Mouse (Mus musculus) hindlimb bud, embryonic 11.5 days (tissue): ENCODE data around the gene Cpt2.

Experiments used
- DNase-seq: peaks from one replicate; pipeline ENCODE4 v3.0.0-alpha.2; 2012; ENCODE audit warnings: low read depth, low spot score; ENCODE audit errors: extremely low spot score

Cpt2 gene

GRCm38 (mm10) chr4:107921952-107922351 is 1.5 kb downstream of the Cpt2 start:
- DNase-seq = no peak

- no peak for DNase-seq
Observed at GRCm38 (mm10) chr4:107921152-107921695, 2.2 kb downstream of the Cpt2 start.

GRCm38 (mm10) chr4:107920336-107920735 is 3.1 kb downstream of the Cpt2 start:
- no peak for DNase-seq

GRCm38 (mm10) chr4:107910020-107910419 is 13.4 kb downstream of the Cpt2 start:
- DNase-seq = no peak

- no peak for DNase-seq
Observed at GRCm38 (mm10) chr4:107906561-107906960, 16.8 kb downstream of the Cpt2 start.

GRCm38 (mm10) chr4:107904252-107904651 is 19.2 kb downstream of the Cpt2 start:
- no peak for DNase-seq

GRCm38 (mm10) chr4:107900206-107900605 is 23.2 kb downstream of the Cpt2 start:
- no peak for DNase-seq

- DNase-seq = no peak
Observed at GRCm38 (mm10) chr4:107899211-107899927, 24.0 kb downstream of the Cpt2 start.

GRCm38 (mm10) chr4:107892663-107893062 is 30.7 kb downstream of the Cpt2 start:
- no peak for DNase-seq

GRCm38 (mm10) chr4:107889731-107890432 is 33.5 kb downstream of the Cpt2 start, which contains the start of gene 0610037L13Rik:
Gene 0610037L13Rik (plus strand): TSS chr4:107889813.
- DNase-seq = peak; percentile 80

- DNase-seq = no peak
Observed at GRCm38 (mm10) chr4:107889385-107889730, 34.1 kb downstream of the Cpt2 start.

- no peak for DNase-seq
Observed at GRCm38 (mm10) chr4:107886371-107886770, 37.0 kb downstream of the Cpt2 start.

- no peak for DNase-seq
Observed at GRCm38 (mm10) chr4:107881631-107882030, 41.8 kb downstream of the Cpt2 start.

- DNase-seq = peak; percentile 84
Observed at GRCm38 (mm10) chr4:107879254-107880050, 44.0 kb downstream of the Cpt2 start, which contains the start of gene Magoh. Gene Magoh (plus strand): TSS chr4:107879755.

GRCm38 (mm10) chr4:107864866-107865265 is 58.5 kb downstream of the Cpt2 start:
- DNase-seq = no peak

- no peak for DNase-seq
Observed at GRCm38 (mm10) chr4:107858995-107859394, 64.4 kb downstream of the Cpt2 start.

- no peak for DNase-seq
Observed at GRCm38 (mm10) chr4:107856958-107857686, 66.3 kb downstream of the Cpt2 start.
